Mouse (Mus musculus): Measurements from ENCODE around the gene Zdhhc16. TPM values are rescaled to one million over a fixed set of nuclear protein-coding genes. Genes with fewer than 3 reads are reported as not detected.
A peak's percentile ranks its signal among the peaks of the same experiment; 100 is the strongest.

Zdhhc16 gene
- polyA plus RNA-seq, 1 experiment from 2014 or later = 84.4 TPM

GRCm38 (mm10) chr19:41935921-41936320 is 2.6 kb downstream of the Zdhhc16 start:
- no peak overlapping the region for H3K4me2 ChIP-seq (ENCODE audit: low read depth, low read length)
- H3K27me3 ChIP-seq (ENCODE audit: control insufficient read depth, insufficient read depth, low read depth, low read length) = no peaks in the 10 kb centered on the region
- no peak overlapping the region for H3K4me3 ChIP-seq (ENCODE audit: low read length)
- peaks cover 15% of the 10 kb centered on the region for H3K4me1 ChIP-seq (replicated peaks; ENCODE audit: control insufficient read depth, insufficient read depth, low read length)
- no peak overlapping the region for H3K9ac ChIP-seq (ENCODE audit: low read length)
- H3K9me3 ChIP-seq (ENCODE audit: control insufficient read depth, low read length) = no peaks in the 10 kb centered on the region
- H3K36me3 ChIP-seq (ENCODE audit: control insufficient read depth, insufficient read depth, low read length) = peaks cover 14% of the 10 kb centered on the region
- 76% methylated on average over 1 of the region's 1 CpGs for WGBS
- ATAC-seq (ENCODE audit: low read depth) = no peak
- H3K27ac ChIP-seq (ENCODE audit: low read length) = no peak overlapping the region

GRCm38 (mm10) chr19:41938539-41938938 is 5.3 kb downstream of the Zdhhc16 start:
- WGBS = 82% methylated on average over 5 of the region's 5 CpGs
- Histone ChIP-seq H3K9me3 (ENCODE audit: control insufficient read depth, low read length) (no peaks in the 10 kb centered on the region), H3K9ac (ENCODE audit: low read length) (no peak overlapping the region), H3K27ac (ENCODE audit: low read length) (no peak overlapping the region), H3K4me3 (ENCODE audit: low read length) (no peak overlapping the region), H3K27me3 (ENCODE audit: control insufficient read depth, insufficient read depth, low read depth, low read length) (no peaks in the 10 kb centered on the region), H3K36me3 (ENCODE audit: control insufficient read depth, insufficient read depth, low read length) (peaks cover 29% of the 10 kb centered on the region), H3K4me2 (ENCODE audit: low read depth, low read length) (no peak overlapping the region), H3K4me1 (replicated peaks; ENCODE audit: control insufficient read depth, insufficient read depth, low read length) (peaks cover 9% of the 10 kb centered on the region)
- ATAC-seq (ENCODE audit: low read depth) = no peak

- WGBS = 83% methylated on average over 7 of the region's 7 CpGs
Observed at GRCm38 (mm10) chr19:41943841-41944240, 10.6 kb downstream of the Zdhhc16 start.

GRCm38 (mm10) chr19:41952287-41952686 is 19.0 kb downstream of the Zdhhc16 start:
- no peaks in the 10 kb centered on the region for H3K4me1 ChIP-seq (replicated peaks; ENCODE audit: control insufficient read depth, insufficient read depth, low read length)
- H3K9me3 ChIP-seq (ENCODE audit: control insufficient read depth, low read length) = no peaks in the 10 kb centered on the region
- ATAC-seq (ENCODE audit: low read depth) = no peak
- H3K9ac ChIP-seq (ENCODE audit: low read length) = no peak overlapping the region
- H3K27ac ChIP-seq (ENCODE audit: low read length) = no peak overlapping the region
- H3K27me3 ChIP-seq (ENCODE audit: control insufficient read depth, insufficient read depth, low read depth, low read length) = no peaks in the 10 kb centered on the region
- H3K36me3 ChIP-seq (ENCODE audit: control insufficient read depth, insufficient read depth, low read length) = peaks cover 48% of the 10 kb centered on the region
- H3K4me3 ChIP-seq (ENCODE audit: low read length) = no peak overlapping the region
- H3K4me2 ChIP-seq (ENCODE audit: low read depth, low read length) = no peak overlapping the region
- 73% methylated on average over 4 of the region's 4 CpGs for WGBS

More at GRCm38 (mm10) chr19:41943841-41944240, 10.6 kb downstream of the Zdhhc16 start:
- Histone ChIP-seq H3K9ac (ENCODE audit: low read length) (no peak overlapping the region), H3K9me3 (ENCODE audit: control insufficient read depth, low read length) (no peaks in the 10 kb centered on the region), H3K27me3 (ENCODE audit: control insufficient read depth, insufficient read depth, low read depth, low read length) (no peaks in the 10 kb centered on the region), H3K4me1 (replicated peaks; ENCODE audit: control insufficient read depth, insufficient read depth, low read length) (no peaks in the 10 kb centered on the region), H3K4me3 (ENCODE audit: low read length) (no peak overlapping the region), H3K27ac (ENCODE audit: low read length) (no peak overlapping the region), H3K36me3 (ENCODE audit: control insufficient read depth, insufficient read depth, low read length) (peaks cover 58% of the 10 kb centered on the region), H3K4me2 (ENCODE audit: low read depth, low read length) (no peak overlapping the region)
- no peak for ATAC-seq (ENCODE audit: low read depth)

GRCm38 (mm10) chr19:41953574-41953973 is 20.3 kb downstream of the Zdhhc16 start:
- Histone ChIP-seq H3K4me1 (replicated peaks; ENCODE audit: control insufficient read depth, insufficient read depth, low read length) (no peaks in the 10 kb centered on the region), H3K36me3 (ENCODE audit: control insufficient read depth, insufficient read depth, low read length) (peaks cover 51% of the 10 kb centered on the region), H3K27ac (ENCODE audit: low read length) (no peak overlapping the region), H3K9ac (ENCODE audit: low read length) (no peak overlapping the region), H3K4me3 (ENCODE audit: low read length) (no peak overlapping the region), H3K27me3 (ENCODE audit: control insufficient read depth, insufficient read depth, low read depth, low read length) (no peaks in the 10 kb centered on the region), H3K4me2 (ENCODE audit: low read depth, low read length) (no peak overlapping the region), H3K9me3 (ENCODE audit: control insufficient read depth, low read length) (no peaks in the 10 kb centered on the region)
- ATAC-seq (ENCODE audit: low read depth) = no peak
- 91% methylated on average over 3 of the region's 3 CpGs for whole genome bisulfite sequencing

GRCm38 (mm10) chr19:41969618-41970017 is 36.3 kb downstream of the Zdhhc16 start:
- no peaks in the 10 kb centered on the region for H3K9me3 ChIP-seq (ENCODE audit: control insufficient read depth, low read length)
- H3K36me3 ChIP-seq (ENCODE audit: control insufficient read depth, insufficient read depth, low read length) = peaks cover 17% of the 10 kb centered on the region
- no peaks in the 10 kb centered on the region for H3K4me1 ChIP-seq (replicated peaks; ENCODE audit: control insufficient read depth, insufficient read depth, low read length)
- no peak overlapping the region for H3K4me3 ChIP-seq (ENCODE audit: low read length)
- H3K27me3 ChIP-seq (ENCODE audit: control insufficient read depth, insufficient read depth, low read depth, low read length) = no peaks in the 10 kb centered on the region
- WGBS = 92% methylated on average over 7 of the region's 7 CpGs
- ATAC-seq (ENCODE audit: low read depth) = no peak
- H3K4me2 ChIP-seq (ENCODE audit: low read depth, low read length) = no peak overlapping the region
- no peak overlapping the region for H3K27ac ChIP-seq (ENCODE audit: low read length)
- no peak overlapping the region for H3K9ac ChIP-seq (ENCODE audit: low read length)

GRCm38 (mm10) chr19:41973891-41974794 is 40.9 kb downstream of the Zdhhc16 start:
- H3K27ac ChIP-seq (ENCODE audit: low read length) = no peak overlapping the region

GRCm38 (mm10) chr19:41980422-41980818 is 47.1 kb downstream of the Zdhhc16 start:
- Histone ChIP-seq H3K4me2 (ENCODE audit: low read depth, low read length) (peak overlapping the region; percentile 90), H3K9me3 (ENCODE audit: control insufficient read depth, low read length) (no peaks in the 10 kb centered on the region), H3K36me3 (ENCODE audit: control insufficient read depth, insufficient read depth, low read length) (no peaks in the 10 kb centered on the region), H3K4me3 (ENCODE audit: low read length) (peak overlapping the region; percentile 96), H3K27me3 (ENCODE audit: control insufficient read depth, insufficient read depth, low read depth, low read length) (peaks cover 3% of the 10 kb centered on the region; the same call in 1 of the 2 replicates), H3K9ac (ENCODE audit: low read length) (peak overlapping the region; percentile 85), H3K27ac (ENCODE audit: low read length) (peak overlapping the region; percentile 93), H3K4me1 (replicated peaks; ENCODE audit: control insufficient read depth, insufficient read depth, low read length) (peaks cover 22% of the 10 kb centered on the region)
- WGBS = under 1% methylated on average over 16 of the region's 16 CpGs
- no peak; the same call in 1 of the 2 replicates for ATAC-seq (ENCODE audit: low read depth)

More at GRCm38 (mm10) chr19:41973891-41974794, 40.9 kb downstream of the Zdhhc16 start:
- Histone ChIP-seq H3K4me1 (replicated peaks; ENCODE audit: control insufficient read depth, insufficient read depth, low read length) (no peaks in the 10 kb centered on the region), H3K4me2 (ENCODE audit: low read depth, low read length) (no peak overlapping the region), H3K4me3 (ENCODE audit: low read length) (no peak overlapping the region), H3K9me3 (ENCODE audit: control insufficient read depth, low read length) (no peaks in the 10 kb centered on the region), H3K36me3 (ENCODE audit: control insufficient read depth, insufficient read depth, low read length) (peaks cover 3% of the 10 kb centered on the region; the same call in 1 of the 2 replicates), H3K27me3 (ENCODE audit: control insufficient read depth, insufficient read depth, low read depth, low read length) (no peaks in the 10 kb centered on the region), H3K9ac (ENCODE audit: low read length) (0 out of 2 replicates have a peak overlapping the region, but pooled peaks have one; percentile 7)
- no peak for ATAC-seq (ENCODE audit: low read depth)
- WGBS = 68% methylated on average over 13 of the region's 13 CpGs

GRCm38 (mm10) chr19:41980819-41981594 is 47.7 kb downstream of the Zdhhc16 start, which contains the start of gene Mms19:
Gene Mms19 (minus strand): TSS chr19:41981157.
- Histone ChIP-seq H3K36me3 (ENCODE audit: control insufficient read depth, insufficient read depth, low read length) (no peaks in the 10 kb centered on the region), H3K9me3 (ENCODE audit: control insufficient read depth, low read length) (no peaks in the 10 kb centered on the region), H3K4me3 (ENCODE audit: low read length) (peak within 1 kb of the TSS; percentile 96), H3K4me1 (replicated peaks; ENCODE audit: control insufficient read depth, insufficient read depth, low read length) (peaks cover 22% of the 10 kb centered on the region), H3K9ac (ENCODE audit: low read length) (peak within 1 kb of the TSS; percentile 88), H3K27ac (ENCODE audit: low read length) (peak within 1 kb of the TSS; percentile 93), H3K27me3 (ENCODE audit: control insufficient read depth, insufficient read depth, low read depth, low read length) (peaks cover 3% of the 10 kb centered on the region; the same call in 1 of the 2 replicates), H3K4me2 (ENCODE audit: low read depth, low read length) (peak within 1 kb of the TSS; percentile 92)
- whole genome bisulfite sequencing = under 1% methylated on average over 55 of the region's 68 CpGs
- peak; percentile 95 for ATAC-seq (ENCODE audit: low read depth)
